Mouse (Mus musculus) layer of hippocampus, postnatal 36 days (tissue): ENCODE data around the gene Lypd5. TPM values are rescaled to one million over a fixed set of nuclear protein-coding genes. Genes with fewer than 3 reads are reported as not detected.

Experiments
- DNase-seq, 2 experiments: peaks; one replicate each; pipeline ENCODE4 v3.0.0; 2022
- total RNA-seq, 2 experiments: library from RNA; stranded (reverse); gene quantifications; 2 replicates each; pipeline ENCODE4 v1.2.3; 2021

Lypd5 gene
- not detected for total RNA-seq

DNA sequence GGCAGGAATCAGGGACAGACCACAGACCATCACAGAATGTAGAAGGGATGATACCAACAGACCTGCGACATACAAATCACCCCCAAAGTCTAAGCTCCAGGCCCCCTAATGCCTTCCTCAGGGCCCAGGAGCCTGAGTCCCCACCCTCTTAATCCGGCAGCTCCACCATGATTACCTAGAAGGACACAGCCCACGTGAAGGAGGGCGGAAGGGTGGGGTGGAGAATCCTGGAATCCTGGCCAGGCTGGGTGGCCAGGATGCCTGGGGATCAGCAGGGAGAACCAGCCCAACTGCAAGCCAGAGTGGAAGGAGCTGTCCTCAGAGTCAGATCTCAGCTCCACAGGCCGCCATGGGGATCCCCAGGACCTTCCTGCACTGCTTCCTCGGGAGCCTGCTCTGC is at the start of gene Lypd5:
Gene Lypd5, plus strand, starts transcription at position 301 of the 400 bp plus-strand sequence.
- no peak for DNase-seq

DNA sequence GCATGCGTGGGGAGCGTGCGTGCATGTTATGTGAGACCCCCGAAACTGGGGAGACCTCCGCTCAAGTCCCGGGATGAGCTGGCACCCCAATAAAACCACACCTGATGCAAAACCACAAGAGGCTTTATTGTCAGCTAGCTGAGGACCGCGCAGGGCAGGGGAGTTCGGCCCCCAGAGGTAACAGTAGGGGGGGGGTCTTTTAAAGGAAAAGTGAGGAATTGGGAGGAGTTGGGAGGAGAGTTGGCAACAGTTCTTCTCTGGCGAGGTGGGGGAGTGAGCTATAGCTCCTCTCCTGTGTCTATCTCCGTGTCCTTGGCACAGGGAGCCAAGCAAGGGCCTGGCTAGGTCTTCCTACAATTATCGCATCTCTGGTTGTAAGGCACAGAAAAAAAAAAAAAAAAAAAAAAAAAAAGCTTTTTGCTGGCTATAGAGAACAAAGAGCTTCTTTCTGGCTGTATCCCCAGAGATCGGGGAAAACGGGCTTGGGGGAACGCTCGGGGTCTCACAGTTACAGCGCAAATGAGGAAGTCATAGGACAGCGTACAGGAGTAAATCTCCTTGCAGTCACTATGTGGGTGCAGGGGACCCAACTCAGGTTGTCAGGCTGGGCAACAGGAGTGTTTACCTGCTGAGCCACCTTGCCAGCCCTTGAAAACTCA is 49.0 kb upstream of the Lypd5 start:
- DNase-seq = no peak

DNA sequence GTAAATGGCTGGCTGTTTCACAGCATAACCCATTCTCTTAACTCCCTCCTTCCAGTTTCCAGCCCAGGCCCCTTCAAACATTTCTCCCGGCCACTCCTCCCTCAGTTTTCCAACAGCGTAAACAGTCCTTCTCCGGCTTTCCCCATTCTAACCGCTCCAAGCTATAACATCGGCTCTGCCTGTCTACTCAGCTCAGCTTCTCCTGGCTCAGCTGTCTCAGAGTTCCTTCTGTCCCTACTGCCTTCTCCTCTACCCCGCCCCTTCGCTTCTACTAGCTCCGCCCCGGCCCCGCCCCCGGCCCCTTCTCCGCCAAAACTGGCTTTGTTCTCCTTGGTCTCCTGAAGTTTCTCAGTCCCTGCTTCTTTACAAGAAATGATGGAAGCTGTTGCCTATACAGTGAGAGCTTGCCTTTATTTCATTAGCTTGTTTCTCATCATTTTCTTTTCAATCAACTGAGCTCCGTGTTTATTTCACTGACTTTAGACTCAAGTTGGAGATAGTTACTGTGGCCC is 48.2 kb upstream of the Lypd5 start, which contains the start of gene Zfp61:
Gene Zfp61, minus strand, starts transcription at position 462 of the 512 bp plus-strand sequence.
- no peak for DNase-seq

DNA sequence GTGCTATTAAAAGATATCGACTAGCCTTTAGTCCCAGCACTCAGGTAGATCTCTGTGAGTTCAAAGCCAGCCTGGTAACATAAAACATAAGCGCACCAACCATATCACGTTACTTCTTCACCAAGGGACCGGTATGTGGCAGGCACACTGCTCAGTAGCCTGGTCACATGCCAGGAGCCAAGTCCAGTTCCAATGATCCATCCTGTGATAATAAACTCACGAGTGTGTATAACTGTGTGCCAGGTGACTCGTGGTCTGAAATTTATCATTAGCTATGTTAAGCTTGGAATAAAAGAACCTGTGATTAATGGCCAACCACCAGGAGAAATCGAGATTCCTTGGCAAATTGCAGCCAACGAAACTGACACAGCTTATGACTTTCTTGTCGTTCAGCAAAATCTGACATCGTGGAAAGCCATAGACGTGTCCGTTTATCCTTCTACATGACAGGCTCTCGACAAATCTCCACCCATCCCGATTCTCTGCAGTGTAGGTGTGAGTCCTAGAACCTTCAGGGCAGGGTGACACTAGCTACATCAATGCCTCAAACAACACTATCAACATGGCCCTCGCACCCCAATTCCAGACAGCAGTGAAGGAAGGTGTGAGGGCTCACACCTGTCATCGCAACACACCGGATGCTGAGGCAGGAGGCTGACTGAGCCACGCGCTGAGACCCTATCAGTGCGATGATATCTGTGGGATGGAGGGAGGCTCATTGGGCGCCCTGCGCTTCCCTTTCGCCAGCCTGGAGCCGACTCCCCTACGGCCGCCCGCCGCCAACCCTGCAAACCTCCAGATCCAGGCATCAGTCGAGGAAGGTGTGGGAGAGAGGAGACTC is 33.0 kb upstream of the Lypd5 start:
- peak in 1 of 2 experiments; percentile 29 for DNase-seq

DNA sequence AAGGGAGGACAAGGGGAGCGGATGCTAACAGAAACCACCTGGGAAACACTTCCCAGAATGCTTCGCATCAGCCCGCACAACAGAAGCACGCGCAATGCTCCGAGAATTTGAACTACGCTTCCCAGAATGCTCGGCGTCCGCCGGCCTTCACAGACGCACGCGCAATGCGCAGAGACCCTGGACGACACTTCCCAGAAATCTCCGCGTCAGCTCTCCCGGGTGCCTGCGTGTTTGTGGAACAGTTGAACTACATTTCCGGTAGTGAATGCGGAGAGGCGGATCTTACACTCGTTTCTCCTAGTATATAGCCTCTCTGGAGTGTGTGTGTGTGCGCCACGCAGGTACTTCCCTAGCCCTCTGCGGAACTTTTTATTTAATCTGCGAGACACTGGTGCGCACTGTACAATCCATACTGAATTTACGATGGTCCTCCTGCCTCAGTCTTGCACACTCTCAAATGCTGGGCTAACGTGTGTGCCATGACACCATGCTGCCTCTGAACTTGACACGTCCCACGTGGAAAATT is 32.4 kb upstream of the Lypd5 start, which contains the start of gene Zfp94:
Gene Zfp94, minus strand, starts transcription at position 100 of the 526 bp plus-strand sequence.
- peak; percentile 98 for DNase-seq

DNA sequence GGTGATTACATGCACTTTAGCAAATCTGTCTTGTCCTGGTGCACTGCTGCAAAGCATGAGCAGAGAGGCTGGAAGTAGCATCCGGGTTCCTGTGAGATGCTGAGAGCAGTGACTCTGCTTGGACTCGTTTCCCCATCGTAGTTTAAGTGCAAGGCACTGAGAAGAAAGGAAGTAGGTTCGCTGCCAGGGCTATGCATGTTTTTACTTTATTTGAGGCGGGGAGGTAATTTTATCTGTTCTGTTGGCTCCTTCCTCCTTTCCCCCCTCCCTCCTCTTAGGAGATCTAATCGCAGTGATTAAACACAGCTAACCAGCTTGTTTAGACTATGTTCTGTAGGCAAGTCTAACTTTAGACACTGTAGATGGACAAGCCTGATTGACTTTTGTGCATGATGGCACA is 30.1 kb upstream of the Lypd5 start:
- DNase-seq = no peak

DNA sequence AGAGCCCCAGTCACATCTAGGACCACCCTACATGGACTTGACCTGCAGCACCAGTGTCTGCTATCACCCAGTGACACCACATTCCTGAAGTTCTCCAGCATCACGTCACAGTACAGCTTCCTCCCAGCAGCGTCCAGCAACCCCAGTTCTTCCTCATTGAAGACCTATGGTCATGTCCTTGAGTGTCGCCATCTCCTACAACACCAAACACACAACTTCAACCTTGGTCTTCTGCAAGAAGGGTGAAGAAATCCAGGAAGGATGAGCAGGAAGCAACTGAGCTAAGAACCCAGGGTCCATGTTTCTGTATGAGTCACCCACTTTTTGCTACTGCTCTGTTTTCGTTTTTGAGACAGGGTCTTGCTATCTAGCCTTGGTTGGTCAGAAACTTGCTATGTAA is 26.4 kb upstream of the Lypd5 start:
- no peak for DNase-seq

DNA sequence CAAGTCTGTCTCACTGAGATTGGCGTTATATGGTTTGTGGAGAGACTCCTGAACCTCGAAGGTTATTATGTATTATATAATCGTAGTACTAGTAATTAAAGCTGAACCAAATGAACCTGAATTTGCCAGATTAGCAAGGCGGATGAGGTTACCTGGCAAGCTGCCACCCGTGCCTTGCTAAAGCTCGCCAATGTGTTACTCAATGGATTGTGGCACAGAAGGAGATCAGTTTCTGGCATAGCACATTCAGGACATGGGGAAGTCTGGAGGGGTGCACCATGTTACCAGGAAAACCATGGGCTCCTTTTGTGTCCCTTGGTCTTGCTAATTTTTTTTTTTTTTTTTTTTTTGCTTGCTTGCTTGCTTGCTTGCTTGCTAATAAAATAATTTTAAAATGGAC is 23.8 kb upstream of the Lypd5 start:
- no peak for DNase-seq

DNA sequence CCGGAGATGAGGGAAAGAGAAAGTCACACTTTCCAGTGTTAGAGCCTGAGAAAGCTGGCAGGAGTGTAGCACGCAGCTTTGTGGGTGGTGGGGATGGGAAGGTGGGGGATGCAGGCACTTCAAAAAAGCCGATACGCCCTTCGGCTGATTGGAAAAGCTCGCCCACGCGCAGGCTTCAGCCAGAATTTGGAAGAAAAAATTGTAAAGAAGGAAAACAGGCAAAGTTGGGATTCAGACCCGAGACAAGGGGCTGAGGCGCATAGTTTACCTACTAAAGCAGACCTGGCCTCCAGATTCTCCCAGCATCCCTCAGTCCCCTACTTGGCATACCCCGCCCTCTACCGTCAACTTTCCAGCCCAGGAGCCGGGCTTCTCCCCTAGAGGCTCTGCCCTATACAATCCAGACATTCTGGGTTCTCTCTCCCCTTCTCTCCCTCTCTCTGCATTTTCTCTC is 23.3 kb upstream of the Lypd5 start:
- DNase-seq = peak in 1 of 2 experiments; percentile 20

DNA sequence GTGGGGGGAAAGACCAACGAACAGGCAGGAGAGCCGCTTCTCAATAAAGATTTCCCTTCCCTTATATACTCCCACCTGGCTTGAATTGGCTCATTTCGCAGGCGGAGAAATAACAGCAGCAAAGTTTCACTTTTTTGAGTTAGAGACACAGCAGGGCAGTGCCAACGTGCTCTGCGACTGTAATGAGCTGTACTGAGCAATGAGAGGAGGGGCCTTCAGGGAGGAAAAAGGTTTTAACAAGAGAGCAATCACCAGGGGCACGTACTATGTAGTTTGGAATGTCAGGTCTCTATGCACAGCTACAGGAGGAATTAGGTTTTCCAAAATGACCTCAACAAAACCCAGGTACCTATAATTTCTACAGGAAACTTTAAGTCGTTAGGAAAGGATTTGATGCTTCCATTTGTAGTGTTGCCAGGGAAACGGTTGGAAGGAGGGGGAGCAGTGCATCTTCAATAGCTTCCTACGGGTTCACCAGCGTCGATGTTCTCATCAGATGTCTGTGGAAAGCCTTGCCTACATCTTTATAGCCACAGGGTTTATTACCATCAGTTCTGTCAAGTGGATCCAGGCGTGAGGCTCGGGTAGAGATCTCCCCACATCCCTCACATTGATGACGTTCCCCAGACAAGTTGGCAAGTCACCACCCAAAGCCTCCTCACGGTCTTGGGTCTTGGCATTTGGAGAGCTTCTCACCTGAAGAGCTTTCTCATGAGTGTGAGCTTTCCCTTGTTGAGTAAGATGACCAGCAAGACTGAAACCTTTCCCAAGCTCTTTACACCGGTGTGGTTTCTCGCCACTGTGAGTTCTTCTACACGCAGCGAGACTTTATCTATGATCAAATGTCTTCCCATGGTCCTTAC is 22.5 kb upstream of the Lypd5 start:
- no peak for DNase-seq

DNA sequence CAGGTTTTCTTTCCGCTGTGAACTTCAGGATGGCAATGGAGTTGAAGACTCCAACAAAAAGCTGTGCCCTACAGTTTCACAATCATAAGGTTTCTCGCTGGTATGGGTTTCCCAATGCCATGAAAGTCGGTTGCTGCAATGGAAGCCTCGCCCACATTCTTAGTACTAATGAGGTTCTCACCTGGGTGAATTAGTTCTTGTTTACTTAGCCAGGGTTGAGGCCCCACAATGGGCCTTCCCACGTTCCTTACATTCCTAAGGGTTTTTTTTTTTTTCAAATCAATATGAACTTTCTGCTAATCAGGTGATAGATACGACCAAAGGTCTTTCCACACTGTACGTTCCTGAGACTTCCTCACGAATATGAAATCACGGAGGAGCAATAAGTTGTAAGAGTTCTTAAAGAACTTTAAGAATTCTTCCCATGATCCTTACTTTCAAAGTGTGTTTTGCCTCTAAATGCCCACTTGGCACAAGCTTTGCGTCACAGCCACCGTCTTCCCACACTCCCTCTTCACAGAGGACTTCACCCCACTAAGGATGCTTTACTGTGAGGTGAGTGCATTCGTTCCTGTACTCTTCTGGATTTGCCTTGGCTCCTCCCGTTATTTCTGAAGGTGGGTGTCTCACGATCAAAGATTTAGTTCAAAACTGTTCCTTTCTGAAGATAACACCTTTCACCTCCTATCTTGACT is 21.6 kb upstream of the Lypd5 start:
- DNase-seq = no peak

DNA sequence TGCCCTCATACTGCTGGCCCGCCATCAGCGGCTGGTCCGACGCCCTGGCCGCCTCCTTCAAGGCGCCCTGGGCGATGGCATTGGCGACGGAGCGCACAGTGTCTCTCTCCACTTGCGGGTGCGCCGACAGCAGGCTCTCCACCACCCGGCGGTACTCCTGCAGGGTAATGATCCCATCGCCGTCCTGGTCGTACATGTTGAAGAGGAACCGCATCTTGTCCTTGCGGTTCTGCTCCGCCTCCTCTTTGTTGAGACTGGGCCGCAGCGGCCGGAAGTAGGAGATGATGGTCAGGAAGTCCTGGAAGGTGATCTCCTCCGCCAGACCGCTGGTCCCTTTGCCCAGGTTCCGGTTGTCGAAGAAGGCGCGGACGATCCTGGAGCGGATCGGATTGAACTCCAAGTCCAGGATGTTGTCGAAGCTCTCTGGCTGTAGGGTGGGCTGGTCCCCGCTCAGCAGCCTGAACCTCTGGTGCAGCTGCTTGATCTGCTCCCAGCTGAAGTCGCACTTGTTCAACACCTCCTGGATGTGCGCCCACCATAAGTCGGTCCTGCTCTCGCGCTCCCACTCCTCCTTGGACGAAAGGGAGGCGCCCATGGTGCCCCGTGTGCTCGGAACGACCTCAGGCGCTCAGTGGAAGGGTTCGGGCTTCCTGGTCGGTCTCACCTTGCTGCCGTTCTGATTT is 15.6 kb upstream of the Lypd5 start, which contains the start of gene Tescl:
Gene Tescl, minus strand, starts transcription at position 633 of the 683 bp plus-strand sequence.
- DNase-seq = no peak

DNA sequence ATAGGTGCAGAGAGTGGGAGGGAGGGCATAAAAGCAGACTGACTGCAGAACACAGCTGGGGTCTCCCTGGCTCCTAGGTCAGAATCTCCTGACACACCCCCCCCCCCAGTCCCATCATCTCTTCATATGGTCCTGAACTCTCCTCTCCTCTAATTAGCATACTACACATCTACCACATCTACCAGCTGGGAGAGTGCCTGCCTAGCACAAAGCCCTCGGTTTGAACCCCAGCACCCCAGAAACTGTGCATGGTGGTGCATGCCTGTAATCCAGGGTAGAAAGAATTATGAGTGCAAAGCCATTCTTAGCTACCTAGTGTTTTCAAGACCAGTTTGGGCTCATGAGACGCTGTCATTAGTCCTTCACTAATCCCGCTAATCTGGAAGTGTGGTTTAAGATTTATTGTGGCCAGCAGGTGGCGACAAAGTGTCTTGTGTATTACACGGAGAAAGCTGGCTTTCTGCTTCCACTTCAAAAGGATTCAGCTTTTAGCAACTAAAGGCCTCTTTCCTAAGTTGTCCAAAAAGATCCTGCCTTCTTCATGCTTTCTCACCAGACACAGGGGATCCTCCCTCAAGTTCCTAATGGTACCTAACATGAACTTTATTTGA is 13.2 kb upstream of the Lypd5 start:
- peak; percentile 33 to 56 for DNase-seq

DNA sequence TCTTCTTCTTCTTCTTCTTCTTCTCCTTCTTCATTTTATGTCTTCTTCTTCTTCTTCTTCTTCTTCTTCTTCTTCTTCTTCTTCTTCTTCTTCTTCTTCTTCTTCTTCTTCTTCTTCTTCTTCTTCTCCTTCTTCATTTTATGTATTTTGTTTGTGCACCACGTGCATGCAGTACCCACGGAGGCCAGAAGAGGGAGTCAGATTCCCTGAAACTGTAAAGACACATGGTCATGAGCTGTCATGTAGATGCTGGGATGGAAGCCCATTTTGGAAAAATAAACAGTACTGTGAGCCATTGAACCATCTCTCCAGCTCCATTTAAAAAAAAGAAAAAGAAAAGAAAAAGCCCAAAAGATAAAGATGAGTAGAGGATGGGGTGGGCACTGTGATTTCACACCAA is 10.8 kb upstream of the Lypd5 start:
- no peak for DNase-seq

DNA sequence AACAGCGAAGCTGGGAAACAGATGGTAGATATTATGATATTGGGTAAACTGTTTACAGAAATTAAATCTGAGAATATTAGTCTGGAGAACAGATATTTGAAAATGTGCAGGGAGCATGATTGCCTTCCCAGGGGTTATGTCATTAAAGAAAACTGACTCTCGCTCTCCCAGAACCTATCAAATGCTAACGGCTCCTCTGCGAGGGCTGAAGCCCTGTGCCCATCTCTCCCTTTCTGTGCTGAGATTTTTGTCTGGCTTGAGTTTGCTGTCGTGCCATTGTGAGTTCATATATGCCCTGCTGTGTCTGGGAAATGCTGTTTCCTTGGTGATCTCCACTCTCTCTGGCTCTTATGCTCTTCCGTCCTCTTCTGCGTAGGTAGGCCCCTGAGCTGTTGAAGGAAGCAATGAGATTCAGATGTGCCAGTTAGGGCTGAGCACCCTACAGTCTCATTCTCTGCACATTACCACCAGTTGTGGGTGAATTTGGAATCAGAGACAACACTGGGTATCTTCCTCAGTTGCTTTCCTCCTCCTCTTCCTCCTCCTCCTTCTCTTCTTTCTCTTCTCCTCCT is 5.2 kb upstream of the Lypd5 start:
- peak in 1 of 2 experiments; percentile 14 for DNase-seq

DNA sequence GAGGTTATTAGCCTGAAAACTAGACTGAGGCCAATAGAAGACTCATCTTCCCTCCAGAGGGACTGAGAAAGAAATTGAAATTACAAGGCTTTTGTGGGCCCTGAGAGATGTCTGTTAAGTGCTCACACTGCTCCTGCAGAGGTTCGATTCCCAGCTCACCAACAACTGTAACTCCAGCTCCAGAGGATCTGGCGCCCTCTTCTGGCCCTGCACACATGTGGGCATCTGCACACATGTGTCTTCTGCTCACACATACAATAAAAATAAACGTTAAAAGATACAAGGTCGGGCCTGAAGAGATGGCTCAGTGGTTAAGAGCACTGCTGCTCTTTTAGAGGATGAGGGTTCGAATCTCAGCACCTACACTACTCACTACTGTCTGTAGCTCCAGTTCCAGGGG is 2.6 kb upstream of the Lypd5 start:
- DNase-seq = no peak

DNA sequence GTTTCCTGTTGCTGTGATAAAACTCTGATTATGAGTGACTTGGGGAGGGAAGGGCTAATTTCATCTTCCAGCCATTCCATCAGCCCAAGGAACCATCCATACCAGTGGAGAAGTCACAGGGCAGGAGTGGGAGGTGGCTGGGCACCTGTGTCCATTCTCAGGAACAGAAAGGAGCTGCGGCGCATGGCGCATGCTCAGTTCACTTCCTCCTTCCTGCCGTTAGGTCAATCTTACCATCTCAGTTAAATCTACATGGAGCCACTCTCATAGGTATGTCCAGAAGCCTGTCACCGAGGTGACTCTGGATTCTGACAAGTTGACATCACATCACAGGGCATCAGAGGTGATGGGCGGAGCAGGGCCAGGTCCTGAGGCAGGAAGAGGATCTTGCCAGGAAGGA is 6.7 kb downstream of the Lypd5 start:
- no peak for DNase-seq

DNA sequence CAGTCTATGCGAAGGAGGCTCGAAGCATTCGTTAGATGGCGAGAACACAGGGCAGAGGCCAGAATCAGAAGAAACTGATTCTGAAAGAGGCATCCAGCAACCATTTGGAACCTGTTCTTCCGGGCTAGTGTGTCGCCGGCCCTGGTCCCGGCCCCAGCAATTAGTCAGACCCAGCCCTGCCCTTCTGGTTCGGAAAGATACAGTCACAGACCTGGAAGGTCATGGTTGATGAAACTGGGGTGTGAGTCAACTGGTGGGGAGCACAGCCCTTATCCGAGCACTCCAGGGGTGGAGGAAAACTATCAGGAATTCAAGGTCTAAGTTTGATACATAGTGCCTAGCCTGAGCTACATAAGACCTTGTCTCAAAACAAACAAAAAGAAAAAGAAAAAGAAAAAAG is 7.1 kb downstream of the Lypd5 start:
- DNase-seq = no peak

DNA sequence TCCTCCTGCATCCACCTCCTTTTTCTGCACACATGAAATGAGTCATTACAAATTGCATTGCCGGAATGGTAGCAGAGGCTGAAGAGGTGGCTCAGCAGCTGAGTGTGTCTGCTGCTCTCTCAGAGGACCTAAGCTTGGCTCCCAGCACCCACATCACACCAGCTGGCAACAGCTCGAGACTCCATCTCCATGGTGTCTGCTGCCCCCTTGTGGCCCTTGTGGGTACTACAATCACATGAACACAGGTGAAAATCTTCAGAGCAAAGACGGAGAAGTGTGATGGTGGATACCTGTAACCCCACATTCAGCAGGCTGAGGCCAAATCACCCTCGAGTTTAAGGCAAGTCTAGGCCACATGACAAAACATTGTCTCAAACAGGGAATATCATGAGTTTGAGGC is 8.9 kb downstream of the Lypd5 start:
- no peak for DNase-seq

DNA sequence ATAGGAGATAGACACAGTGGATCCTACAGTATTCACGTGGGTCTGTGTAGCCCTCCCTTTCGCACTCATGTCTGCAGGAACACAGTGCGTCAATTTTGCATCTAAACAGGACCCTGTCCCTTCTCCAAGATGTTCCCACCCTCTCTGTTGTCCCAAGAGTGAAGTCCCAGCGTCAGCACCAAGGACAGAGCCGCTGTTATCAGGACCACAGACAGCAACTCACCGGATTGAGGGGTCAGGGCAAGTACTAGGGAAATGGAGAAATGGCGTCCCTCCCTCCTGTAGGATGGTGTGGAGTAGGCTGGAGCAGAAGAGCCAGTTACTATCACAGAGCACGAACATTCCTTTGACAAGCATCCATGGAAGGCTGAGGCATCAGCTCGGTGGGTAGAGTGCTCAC is 10.3 kb downstream of the Lypd5 start:
- no peak for DNase-seq
